Mouse (Mus musculus): ENCODE results near the gene Gm10197. TPM values are rescaled to one million over a fixed set of nuclear protein-coding genes. Genes with fewer than 3 reads are reported as not detected.

The Gm10197 gene
- total RNA-seq, 4 experiments from 2014 or later, result not detected

- DNase-seq (ENCODE audit: low spot score in 2 of 2), result peak in 1 of 2 experiments; percentile 27
Measured at GRCm38 (mm10) chr19:53394552-53394951, 23.0 kb upstream of the Gm10197 start.

- no peak for DNase-seq (ENCODE audit: low spot score in 2 of 2)
Measured at GRCm38 (mm10) chr19:53393646-53394045, 22.1 kb upstream of the Gm10197 start.

GRCm38 (mm10) chr19:53392781-53393343 is 21.3 kb upstream of the Gm10197 start:
- DNase-seq (ENCODE audit: low spot score in 2 of 2), result no peak

GRCm38 (mm10) chr19:53391787-53392186 is 20.2 kb upstream of the Gm10197 start:
- no peak for DNase-seq (ENCODE audit: low spot score in 2 of 2)

- no peak for DNase-seq (ENCODE audit: low spot score in 2 of 2)
Measured at GRCm38 (mm10) chr19:53391386-53391785, 19.8 kb upstream of the Gm10197 start.

GRCm38 (mm10) chr19:53390495-53391007 is 19.0 kb upstream of the Gm10197 start, which contains the start of gene Smndc1:
Gene Smndc1 (minus strand): TSS chr19:53390578.
- peak; percentile 98 to 99 for DNase-seq (ENCODE audit: low spot score in 2 of 2)

- DNase-seq (ENCODE audit: low spot score in 2 of 2), result no peak
Measured at GRCm38 (mm10) chr19:53389851-53390431, 18.4 kb upstream of the Gm10197 start.

- no peak for DNase-seq (ENCODE audit: low spot score in 2 of 2)
Measured at GRCm38 (mm10) chr19:53389417-53389816, 17.9 kb upstream of the Gm10197 start.

GRCm38 (mm10) chr19:53383336-53383735 is 11.8 kb upstream of the Gm10197 start:
- no peak for DNase-seq (ENCODE audit: low spot score in 2 of 2)

GRCm38 (mm10) chr19:53378421-53378820 is 6.9 kb upstream of the Gm10197 start:
- no peak for DNase-seq (ENCODE audit: low spot score in 2 of 2)

GRCm38 (mm10) chr19:53377652-53378051 is 6.1 kb upstream of the Gm10197 start:
- DNase-seq (ENCODE audit: low spot score in 2 of 2), result no peak

GRCm38 (mm10) chr19:53375816-53376215 is 4.2 kb upstream of the Gm10197 start:
- DNase-seq (ENCODE audit: low spot score in 2 of 2), result no peak

- DNase-seq (ENCODE audit: low spot score in 2 of 2), result no peak
Measured at GRCm38 (mm10) chr19:53375299-53375698, 3.7 kb upstream of the Gm10197 start.

- DNase-seq (ENCODE audit: low spot score in 2 of 2), result no peak
Measured at GRCm38 (mm10) chr19:53373570-53373969, 2.0 kb upstream of the Gm10197 start.

GRCm38 (mm10) chr19:53370233-53370632 is 1.3 kb downstream of the Gm10197 start:
- DNase-seq (ENCODE audit: low spot score in 2 of 2), result no peak

GRCm38 (mm10) chr19:53369469-53370043 is 2.0 kb downstream of the Gm10197 start:
- peak; percentile 62 to 65 for DNase-seq (ENCODE audit: low spot score in 2 of 2)

- no peak for DNase-seq (ENCODE audit: low spot score in 2 of 2)
Measured at GRCm38 (mm10) chr19:53366881-53367280, 4.7 kb downstream of the Gm10197 start.

- DNase-seq (ENCODE audit: low spot score in 2 of 2), result no peak
Measured at GRCm38 (mm10) chr19:53366057-53366775, 5.3 kb downstream of the Gm10197 start.

GRCm38 (mm10) chr19:53364963-53365362 is 6.6 kb downstream of the Gm10197 start:
- peak in 1 of 2 experiments; percentile 51 for DNase-seq (ENCODE audit: low spot score in 2 of 2)

- DNase-seq (ENCODE audit: low spot score in 2 of 2), result no peak
Measured at GRCm38 (mm10) chr19:53364551-53364950, 7.0 kb downstream of the Gm10197 start.

GRCm38 (mm10) chr19:53362967-53363366 is 8.6 kb downstream of the Gm10197 start:
- DNase-seq (ENCODE audit: low spot score in 2 of 2), result no peak

Measured in gastrocnemius, adult 8-10 months (tissue).